Mouse (Mus musculus) brain, adult 2 months (tissue): Measurements from ENCODE around the gene Surf4.

Experiments used
- DNase-seq: peaks from one replicate; pipeline ENCODE4 v3.0.0; 2011; ENCODE audit warnings: low read depth, low spot score

The Surf4 gene

DNA sequence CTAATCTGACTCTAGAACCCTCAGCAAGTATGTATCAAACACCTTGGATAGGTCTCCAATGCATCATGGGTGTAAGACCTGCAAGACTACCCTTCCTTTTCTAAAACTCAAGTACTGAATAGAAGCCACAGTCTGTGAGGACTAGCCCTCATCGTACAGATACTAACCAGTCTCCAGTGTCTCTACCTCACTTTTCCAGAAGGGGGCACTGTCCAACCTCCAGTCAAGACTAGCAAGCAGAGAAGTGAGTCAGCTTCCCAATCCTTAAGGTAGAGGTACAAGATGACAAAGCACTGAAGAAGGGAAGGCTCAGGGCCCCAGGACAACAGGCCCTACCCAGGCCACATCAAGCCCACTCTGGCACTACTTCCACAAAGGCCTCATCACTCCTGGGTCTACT, 3.3 kb downstream of the Surf4 start:
- peak; percentile 91 for DNase-seq

DNA sequence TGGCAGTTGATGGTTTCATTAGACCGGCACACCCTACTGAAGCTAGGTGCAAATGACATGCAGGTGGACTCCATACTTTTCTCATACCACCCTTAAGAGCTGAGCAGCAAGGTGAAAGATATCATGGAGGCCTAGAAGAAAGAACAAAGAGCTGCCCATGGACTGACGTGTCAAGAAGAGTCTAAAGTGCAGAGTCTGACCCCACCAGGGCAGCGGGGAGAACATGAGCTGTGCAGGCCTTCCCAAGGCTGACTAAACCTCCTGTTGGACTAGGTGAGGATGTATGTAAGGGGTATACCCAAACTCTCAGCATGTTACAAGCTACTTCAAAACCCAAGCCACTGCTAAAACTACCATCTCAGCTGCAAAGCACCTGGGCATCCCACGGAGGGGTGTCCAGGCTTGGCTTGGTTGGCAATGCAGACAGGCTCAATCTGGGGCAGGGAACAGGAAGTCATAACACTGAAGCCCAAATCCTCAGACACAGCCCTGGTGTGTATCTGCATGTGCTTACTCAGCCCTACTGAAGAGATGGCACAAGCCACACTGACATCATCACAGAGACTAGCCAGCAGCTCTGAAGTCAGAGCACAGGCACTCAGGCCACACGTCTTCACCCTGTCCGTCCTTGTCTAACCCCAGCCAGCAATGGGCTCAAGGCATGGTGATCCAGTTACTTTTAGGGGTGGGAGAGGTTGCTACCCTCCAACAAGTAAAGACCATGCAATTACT, 5.8 kb downstream of the Surf4 start:
- DNase-seq = no peak

DNA sequence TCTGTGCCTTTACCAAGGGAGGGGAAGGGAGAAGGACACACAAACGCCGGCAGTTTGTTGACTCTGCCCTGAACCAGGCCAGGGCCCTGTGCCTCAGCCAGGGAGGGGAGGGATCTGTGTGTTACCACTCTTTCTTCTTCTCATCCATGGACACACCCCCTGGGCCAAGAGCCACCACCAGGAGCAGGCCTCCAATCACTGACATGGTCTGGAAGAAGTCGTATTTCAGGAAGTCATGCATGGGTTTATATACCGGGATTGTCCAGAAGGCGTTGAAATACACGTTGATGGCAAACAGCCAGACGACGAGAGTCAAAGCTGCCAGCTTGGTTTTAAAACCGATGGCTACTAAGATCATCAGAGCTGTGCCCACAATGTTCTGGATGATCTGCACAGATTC, 11.9 kb downstream of the Surf4 start:
- no peak for DNase-seq

DNA sequence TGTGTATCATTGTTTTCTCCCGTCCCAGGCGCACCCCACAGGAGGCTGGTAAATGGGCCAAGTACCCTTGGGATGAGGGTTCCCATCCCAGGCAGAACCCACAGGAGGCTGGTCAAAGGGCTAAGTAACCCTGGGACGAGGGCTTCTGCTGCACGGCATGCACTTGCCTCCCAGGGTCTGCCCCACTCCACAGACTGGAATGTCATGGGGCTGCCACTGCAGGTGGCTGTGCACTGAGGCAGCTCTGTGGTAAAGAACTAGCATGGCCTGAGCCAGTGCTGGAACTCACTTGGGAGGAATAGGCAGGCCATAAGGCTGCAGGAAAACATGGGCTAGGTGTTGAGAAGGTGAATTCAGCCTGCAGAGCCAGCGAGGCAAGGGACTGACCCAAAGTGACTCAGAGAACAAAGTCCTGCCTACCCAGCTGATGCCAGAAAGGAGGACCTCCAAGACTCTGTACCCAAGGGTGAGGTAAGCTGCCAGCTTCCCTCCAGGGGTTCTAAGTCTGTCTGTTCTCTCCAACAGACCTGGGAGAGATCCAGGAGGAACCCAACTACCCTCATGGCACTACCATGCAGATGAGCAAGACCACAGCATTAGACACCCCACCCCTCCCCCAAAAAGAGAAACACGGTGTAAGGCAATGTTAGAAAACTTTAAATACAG, 13.4 kb downstream of the Surf4 start:
- DNase-seq = no peak

DNA sequence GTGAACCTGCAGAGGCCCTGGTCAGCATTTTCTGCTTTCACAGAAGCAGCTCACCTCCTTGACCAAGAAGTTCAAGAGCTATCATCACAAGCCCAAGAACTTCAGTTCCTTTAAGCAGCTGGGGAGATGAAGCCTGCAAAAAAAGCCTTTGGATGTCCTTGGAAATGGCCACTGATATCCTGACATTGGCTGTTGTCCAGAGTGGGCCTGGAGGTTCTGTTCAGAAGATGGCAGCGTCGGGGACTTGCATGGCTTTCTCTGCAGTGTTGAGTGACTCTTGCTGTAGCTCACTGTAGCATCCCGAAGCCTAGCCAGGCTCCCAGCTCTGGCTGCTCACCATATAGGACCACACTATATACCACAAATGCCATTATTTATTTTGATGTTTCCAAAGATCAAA, 14.0 kb downstream of the Surf4 start:
- no peak for DNase-seq

DNA sequence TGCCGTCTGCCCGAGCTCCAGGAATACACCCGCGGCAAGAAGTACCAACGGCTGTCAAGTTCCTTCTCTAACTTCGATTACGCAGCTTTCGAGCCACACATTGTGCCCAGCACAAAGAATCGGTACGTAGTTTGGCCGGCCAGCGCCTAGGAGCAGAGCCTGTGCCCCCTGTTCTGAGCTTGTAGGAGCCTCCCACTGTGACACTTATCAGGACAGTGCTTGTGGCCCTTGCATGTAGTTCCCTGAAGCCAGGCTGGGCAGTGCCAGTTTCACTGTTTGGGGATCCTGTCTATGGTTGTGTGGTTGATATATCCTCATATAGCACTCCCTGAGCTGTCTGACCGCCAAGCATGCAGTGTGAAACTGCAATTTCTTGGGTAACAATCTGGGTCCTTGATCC, 17.0 kb downstream of the Surf4 start:
- no peak for DNase-seq

DNA sequence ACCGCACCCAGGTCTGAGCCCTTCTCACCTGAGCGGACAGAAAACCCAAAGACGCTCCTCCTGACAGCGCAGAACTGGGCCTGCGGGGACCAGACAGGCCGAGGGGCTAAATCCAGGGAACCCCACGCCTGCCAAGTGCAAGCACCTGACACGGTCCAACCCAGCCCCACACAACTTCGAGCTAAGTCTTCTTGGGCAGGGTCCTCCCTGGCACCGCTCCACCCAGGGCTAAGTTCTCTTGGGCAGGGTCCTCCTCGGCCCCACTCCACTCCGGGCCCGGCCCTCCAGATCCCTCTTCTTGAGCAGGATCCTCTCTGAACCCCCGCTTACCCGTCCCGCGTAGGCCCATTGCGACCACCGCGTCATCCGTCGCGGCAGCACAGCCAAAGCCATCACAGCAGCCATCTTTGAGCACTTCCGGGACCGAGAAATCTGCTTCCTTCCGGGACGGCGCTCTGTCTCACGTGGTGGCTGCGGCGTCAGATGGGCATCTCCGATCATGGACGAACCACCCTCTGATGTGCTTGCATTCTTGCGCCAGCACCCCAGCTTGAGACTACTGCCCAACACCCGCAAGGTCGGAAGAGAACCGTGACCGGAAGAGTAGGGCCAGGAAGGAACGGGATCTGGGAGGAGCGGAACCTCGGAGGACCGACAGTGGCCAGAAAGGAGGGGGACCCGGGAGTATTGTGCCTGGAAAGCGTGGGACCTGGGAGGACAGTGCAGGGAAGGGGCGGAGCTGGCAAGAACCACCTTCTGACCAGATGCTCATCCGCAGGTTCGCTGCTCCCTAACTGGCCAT, 17.6 kb downstream of the Surf4 start, which contains the start of the genes Surf2 and Surf1:
Surf2 (plus strand) TSS at position 441 of the 802 bp plus-strand sequence.
Surf1 (minus strand) TSS at position 604 of the 802 bp plus-strand sequence.
- peak; percentile 95 for DNase-seq

DNA sequence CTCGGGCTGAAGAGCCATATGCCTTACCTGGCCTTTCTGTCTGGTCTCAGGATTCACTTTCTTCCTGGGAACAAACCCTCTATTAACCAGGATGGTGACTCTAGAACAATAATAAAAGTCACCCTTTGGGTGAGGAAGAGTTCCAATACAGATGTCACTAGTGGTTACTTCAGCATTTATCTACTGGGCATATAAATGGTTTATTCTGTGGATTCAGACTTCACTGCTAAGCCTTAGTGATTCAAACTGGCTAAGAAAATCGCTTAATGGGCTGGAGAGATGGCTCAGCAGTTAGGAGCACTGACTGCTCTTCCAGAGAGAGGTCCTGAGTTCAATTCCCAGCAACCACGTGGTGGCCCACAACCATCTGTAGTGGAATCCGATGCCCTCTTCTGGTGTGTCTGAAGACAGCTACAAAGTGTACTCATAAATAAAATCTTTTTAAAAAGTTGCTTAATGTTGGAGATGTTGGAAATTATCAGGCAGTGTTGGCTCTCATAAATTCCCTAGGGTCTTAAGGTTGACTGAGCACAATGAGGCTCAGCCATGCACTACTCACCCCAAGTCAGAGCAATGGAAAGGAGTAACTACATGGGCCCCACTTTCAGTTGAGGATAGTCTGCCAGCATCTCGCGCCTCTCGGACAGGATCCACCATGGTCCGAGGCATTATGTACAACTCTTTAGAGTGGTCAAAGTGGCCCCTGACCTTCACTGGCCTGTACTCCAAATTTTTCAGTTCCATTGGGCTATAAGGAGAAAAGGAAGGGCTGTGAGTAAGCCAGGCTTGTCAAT, 19.4 kb downstream of the Surf4 start:
- no peak for DNase-seq

DNA sequence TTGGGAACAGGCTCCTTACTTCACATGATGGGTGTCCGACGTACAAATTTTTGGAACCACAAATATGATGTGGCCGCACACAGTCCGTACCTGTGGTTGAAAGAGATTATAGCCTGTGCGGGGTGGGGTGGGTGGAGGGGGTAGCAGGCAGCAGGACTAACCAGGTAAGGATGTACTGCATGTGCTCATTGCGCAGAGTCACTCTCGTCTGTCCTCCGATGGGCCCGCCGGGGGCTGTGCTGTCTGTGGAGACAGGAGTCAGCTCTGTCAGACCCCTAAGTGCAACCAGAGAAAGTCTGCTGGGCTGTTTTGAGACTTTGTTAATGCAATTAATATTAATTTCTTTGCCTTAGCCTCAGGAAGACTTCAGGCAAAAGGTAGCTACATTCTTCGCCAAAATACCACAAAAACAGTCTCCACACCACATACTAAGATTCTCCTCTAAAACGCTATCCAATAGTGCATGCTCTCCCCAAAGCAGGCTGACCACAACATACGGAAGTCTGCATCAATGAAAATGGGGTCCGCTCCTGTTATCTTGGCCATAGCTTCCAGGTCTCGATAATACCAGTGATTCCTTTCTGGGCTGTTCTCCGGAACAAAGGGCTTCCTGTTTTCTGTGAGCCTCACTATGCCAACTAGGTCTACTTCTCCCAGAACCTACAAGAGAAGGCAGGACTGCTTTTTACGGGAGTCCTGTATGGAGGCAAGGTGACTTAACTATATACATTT, 20.1 kb downstream of the Surf4 start:
- no peak for DNase-seq

DNA sequence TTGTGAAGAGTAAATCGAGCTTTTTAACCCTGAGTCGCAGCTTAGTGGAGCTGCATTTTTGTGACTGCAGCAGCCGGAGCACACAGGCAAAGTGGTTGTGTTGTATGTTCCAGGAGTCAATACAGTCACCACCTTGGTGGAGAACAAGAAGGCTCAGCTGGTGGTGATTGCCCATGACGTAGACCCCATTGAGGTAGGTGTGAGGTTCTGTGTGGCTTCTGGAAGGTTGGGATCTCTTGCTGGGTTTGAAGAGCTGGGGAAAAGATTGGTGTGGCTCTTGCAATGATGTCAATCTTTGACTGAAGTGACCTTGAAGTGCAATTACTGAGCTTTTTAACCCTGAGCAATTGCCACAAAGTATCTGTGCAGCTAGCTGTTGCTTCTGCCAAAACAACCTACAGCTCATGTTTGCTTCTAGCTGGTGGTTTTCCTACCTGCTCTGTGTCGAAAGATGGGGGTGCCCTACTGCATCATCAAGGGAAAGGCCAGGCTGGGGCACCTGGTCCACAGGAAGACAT, 21.4 kb downstream of the Surf4 start:
- no peak for DNase-seq

DNA sequence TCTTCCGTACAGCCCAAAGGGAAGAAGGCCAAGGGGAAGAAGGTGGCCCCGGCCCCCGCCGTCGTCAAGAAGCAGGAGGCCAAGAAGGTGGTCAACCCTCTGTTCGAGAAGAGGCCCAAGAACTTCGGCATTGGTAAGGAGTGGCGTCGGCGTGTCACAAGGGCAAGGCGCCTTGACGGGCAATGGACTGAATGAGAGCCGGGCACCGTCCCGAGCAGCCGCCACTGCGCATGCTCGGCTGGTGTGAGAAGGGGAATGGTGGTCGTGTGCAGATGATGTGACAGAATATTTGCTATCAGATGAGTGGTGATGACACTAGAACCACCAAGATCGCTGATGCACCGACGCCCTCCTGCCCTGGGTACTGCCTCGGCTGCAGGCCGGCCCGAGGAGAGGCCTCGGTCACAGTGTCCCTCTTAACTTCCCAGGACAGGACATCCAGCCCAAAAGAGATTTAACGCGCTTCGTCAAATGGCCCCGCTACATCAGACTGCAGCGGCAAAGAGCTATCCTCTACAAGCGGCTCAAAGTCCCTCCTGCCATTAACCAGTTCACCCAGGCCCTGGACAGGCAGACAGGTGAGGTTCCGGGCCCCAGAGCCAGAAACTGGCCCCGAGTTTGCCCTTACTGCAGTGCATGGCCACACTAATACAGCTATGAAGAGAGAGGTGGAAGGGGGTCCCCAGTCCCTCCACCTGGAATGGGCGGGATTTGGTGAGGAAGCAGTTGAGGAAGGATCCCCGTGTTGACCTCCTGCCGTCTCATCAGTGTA, 22.5 kb downstream of the Surf4 start:
- peak; percentile 55 for DNase-seq

DNA sequence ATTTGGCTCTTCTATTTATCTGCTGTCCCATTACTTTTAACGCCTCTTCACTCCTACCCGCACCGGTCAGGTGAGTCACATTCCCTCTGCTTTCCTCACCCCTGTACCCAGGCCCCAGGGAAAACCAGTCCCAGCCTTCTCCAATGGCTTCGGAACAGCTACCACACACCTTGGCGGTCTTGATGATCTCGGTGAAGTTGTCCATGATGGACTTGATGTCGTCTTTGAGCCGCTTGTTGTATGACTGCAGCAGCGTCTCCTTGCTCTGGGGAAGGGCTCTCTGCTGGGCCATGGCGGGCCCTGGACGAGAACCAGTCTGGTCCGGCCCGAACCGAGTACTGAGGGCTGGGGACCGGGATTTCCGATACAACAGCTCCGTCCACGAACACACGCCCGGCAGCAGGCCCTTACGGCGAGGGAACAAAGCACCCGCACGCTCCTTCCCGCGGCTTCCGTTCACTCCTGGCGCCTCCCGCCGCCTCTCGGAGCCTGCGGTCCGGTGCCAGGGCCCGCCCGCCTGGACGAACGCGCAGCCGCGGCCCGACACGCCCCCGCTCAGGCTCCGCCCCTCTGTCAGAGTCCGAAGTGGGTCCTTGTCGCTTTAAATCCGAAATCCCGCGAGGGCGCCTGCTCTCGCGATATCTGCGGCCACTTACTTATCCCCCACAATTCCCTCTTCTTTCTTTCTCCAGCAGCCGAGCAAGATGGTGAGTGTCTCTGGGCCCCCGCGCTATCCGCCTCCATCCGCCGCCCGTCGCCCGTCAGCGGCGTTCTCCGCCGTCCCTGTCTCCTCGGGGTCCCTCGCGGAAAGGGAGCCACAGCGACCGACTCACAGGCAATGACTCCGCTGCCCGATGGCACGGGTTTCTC, 23.4 kb downstream of the Surf4 start, which contains the start of the genes Med22 and Rpl7a:
Med22 (minus strand) TSS at position 554 of the 870 bp plus-strand sequence.
Rpl7a (plus strand) TSS at position 641 of the 870 bp plus-strand sequence.
- peak; percentile 99 for DNase-seq

DNA sequence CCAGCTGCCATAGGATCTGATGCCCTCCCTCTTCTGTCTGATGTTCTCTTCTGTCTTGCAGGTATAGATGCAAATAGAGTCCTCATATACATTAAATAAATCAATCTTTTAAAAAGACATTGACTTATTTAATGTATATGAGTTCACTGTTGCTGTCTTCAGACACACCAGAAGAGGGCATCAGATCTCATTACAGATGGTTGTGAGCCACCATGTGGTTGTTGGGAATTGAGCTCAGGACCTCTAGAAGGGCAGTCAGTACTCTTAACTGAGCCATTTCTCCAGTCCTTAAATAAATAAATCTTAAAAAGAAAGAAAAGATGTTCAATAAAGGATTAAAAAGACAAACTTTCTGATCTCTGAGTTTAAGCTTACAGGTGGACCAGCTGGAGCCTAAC, 24.3 kb downstream of the Surf4 start:
- DNase-seq = no peak

DNA sequence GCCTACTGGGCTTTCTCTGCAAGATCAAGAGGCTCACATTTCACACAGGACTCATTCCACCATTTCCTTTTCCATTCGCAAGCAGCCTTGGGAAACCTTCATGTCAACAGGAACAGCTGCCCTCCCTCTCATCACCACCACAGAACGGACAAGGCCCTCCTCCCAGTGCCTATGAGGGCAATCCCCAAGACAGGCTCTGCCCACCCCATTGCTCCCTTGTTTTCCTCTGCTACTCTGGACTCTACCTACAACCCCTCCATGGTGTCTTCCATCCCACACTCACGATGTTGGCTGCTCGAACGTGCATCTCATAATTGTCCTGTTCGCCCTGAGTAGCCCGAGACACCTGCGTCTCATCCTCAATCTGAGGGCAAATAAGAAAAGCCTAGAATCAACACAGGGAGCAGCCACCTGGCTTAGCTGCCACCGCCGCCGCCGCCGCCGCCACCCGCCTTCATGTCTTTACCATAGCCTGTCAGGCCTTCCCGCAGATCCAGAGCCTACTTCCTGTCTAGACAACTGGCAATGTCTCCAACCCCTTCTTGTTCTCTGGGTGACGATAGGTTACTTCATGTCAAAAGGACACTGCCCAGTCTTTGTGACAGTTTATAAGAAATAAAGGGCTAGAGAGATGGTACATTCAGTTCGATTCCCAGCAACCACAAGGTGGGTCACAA, 24.9 kb downstream of the Surf4 start:
- no peak for DNase-seq

DNA sequence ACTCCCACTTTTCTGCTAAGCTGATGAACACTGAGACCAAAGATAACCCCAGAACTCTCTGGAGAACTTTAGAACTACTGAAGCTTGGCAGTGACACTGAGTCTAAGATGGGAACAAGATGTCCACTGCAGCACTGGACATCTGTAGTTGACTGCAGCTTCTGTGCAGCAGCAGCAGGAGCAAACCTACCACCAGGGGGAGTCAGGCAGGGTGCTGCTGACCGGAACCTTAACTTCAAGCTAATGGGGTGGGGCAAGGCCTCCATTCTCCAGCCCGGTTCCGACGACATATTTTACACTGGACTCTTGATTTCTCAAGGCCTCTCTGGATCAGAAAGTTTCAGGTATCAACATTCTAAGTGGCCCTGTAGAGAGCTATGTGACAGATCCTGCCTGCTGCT, 26.6 kb downstream of the Surf4 start:
- peak; percentile 57 for DNase-seq

DNA sequence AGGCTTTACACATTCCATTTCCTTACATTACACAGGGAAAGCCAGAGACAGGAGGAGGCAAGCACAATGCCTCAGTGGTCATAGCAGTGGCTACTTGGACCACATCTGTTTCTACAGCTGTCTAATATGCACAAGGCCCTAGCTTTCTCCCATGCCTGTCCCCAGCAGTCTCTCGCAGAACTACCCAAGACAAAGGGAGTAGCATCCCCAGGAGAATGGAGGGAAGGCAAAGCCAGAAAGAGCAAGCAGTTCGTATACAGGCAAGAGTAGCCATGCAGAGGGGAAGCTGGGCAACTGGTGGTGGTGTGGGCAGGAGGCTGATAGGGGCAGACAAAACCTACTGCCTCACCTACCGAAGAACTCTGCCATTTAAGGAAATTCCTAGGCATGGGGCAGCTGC, 27.3 kb downstream of the Surf4 start:
- DNase-seq = no peak

DNA sequence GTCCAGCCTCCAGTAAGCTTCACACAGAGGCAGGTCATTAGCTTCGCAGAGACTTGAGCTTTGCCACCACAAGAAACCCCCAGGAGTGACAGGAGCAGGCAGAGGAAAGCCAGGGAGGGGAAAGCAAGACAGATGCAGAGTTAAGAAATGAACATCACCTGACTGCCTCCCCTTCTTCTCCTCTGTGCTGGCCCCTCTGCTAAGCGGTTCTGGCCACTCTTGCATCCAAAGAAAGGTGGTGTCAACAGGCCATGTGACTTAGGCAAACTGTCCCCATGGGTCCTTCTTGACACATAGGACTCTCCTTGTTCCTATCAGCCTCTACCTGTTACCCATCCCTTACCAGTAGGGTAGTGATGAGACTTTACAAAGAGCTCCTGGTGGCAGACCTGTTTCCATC, 27.8 kb downstream of the Surf4 start:
- no peak for DNase-seq

DNA sequence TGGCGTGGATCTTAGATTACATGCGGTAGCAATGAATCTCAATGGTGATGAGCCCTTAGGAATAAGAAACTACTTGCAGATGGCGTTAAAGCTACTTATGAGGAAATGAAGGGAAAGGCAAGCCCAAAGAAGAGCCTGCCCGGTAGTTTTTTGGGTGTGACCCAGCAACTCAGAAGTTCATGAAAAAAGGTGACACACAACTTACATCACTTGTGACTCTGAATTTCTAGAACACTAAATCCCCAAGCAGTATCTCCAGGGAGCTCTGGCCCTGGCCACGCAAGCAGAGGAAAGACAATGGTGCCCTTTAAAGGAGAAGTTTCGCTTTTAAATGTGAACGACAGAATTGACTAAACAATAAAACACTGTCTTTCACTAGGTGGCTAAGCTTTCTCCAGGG, 30.4 kb downstream of the Surf4 start:
- no peak for DNase-seq
